Mouse (Mus musculus) cerebellum, adult 9-11 months (tissue): Measurements from ENCODE around the gene Dhfr.

Experiments used
- DNase-seq: peaks from one replicate; pipeline ENCODE4 v3.0.0; 2022

The Dhfr gene

DNA sequence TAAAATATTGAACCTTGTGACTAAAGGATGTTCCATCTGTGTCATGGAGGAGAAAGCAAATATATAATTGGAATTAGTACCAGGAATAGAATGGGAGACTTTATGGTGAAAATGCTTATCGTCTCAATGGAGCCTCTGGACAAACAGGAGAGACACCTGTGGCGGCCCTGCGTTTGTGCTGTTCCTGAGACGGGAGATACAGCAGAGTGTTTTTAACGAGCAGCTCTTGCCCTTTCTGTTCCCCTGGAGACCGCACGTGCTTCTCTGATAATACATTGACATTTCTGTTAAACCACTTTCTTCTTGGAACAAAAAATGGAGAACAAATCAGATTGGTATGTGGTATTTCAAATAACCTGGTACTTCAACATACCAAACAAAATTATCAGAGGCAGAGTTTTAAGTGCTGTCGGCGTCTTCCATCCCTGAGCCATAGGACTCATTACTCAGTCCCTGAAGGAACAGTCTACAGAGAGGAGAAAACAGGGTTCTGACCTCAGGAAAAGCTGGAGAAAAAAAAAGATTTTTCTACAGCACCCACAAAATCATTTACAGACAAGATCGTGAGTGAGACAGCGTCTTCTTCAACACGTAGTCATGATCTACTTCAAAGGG is 38.6 kb downstream of the Dhfr start:
- no peak for DNase-seq

DNA sequence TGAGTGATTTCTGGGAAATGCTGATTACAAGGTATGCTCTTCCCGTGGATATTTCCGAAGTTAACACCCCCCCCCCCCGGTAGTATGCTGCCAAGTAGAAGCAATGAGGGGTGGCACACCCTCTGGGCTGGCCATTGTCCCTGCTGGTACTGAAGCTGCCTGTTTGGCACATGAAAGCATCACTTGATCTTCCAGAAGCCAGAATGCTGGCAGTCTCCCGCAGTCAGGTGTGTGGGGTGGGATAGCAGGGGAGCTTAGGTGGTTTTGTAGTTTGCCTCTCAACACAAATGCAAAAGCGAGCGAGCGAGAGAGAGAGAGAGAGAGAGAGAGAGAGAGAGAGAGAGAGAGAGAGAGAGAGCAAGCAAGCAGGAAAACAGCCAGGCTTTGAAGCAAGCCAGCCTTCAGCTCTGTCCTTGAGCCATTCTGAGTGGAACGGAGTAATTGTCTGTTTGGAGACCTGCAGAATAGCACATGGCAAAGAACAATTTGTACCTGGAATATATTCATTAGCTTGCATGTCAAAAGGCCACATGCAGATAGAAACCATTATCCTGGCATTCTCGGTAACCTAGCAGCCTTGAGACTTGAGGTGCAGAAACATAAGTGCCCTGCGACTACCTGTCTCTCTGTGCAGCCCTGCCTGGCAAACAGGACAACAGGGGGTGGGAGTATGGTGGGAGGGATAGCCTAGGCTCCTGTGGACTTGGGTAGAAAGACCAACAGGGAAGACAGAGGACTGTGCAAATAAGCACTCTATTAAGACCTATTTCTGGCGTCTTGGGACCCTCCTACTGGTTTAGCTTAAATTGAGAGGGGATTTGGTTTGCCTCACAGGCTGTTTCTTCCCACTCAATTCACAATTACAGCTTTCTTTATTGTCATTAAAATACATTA is 44.2 kb downstream of the Dhfr start:
- DNase-seq, result peak; percentile 64

GRCm38 (mm10) chr13:92402063-92402462 is 47.5 kb downstream of the Dhfr start:
- no peak for DNase-seq

DNA sequence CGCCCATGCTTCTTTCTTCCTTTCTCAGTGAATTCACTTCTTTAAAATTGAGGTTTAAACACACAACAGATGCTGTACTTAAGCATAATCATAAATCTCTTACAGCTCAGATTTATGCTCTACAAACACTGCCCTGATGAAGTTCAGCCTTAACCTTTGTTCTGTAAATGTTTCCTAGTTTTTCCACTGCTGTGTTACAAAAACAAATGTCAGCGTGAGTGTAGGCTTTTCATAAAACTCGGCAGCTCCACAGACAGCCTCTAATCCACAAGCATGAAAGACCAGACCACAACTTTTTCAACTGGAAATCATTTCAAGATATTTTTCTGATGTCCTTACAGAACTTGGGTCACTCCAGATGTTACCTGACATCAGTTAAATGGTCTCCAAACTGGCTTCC is 49.0 kb downstream of the Dhfr start:
- DNase-seq, result no peak

DNA sequence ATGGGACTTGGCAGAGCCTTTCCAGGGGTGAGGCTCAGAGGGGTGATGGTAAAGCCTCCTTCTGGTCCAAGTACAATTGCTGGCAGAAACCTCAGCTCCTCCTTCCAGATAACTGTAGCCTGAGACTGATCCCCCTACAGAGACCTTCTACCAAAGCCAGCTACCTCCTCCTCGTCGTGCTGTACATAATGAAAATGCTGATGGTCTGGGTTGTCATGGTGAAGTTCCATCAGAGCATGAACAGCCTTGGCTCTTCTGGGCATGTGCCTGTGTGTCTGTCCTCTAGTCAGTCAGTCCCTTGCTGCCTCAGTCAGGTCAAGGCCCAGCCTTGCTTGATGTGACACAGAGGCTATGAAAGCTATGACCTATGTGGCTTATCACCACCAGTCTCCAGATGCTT is 56.0 kb downstream of the Dhfr start:
- DNase-seq, result no peak

GRCm38 (mm10) chr13:92419630-92420029 is 65.1 kb downstream of the Dhfr start:
- DNase-seq, result no peak

GRCm38 (mm10) chr13:92423711-92424110 is 69.2 kb downstream of the Dhfr start:
- DNase-seq, result no peak

GRCm38 (mm10) chr13:92425758-92426264 is 71.3 kb downstream of the Dhfr start, which contains the start of gene Ankrd34b:
Gene Ankrd34b, plus strand, starts transcription at chr13:92425896.
- peak; percentile 93 for DNase-seq

GRCm38 (mm10) chr13:92426294-92427051 is 71.9 kb downstream of the Dhfr start:
- DNase-seq, result peak; percentile 73

GRCm38 (mm10) chr13:92427351-92427855 is 72.9 kb downstream of the Dhfr start:
- peak; percentile 36 for DNase-seq
